Mouse (Mus musculus) adrenal gland, postnatal 0 days (tissue): Measurements from ENCODE around the gene Cdnf. TPM values are rescaled to one million over a fixed set of nuclear protein-coding genes. Genes with fewer than 3 reads are reported as not detected.

Source experiments
- polyA plus RNA-seq: library from polyadenylated mRNA; unstranded; fragments of >200 nt; fragmentation: Nextera tagmentation; extraction: Ambion mirVana; gene quantifications from 2 replicates; pipeline ENCODE4 v1.2.1, GENCODE M21; 2015

Cdnf gene
- polyA plus RNA-seq: 0.47 and 1.1 TPM in 2 replicates

GRCm38 (mm10) chr2:3512552-3513454, at the start of gene Cdnf, which contains the start of the genes Gm45902 and Hspa14:
Gene Cdnf (plus strand): TSS chr2:3513030.
Gene Gm45902 (minus strand): TSS chr2:3512790.
Gene Hspa14 (minus strand): TSS chr2:3512814.

GRCm38 (mm10) chr2:3474861-3475283, 38.0 kb upstream of the Cdnf start, which contains the start of gene Suv39h2:
Gene Suv39h2 (minus strand): TSS chr2:3475031.

GRCm38 (mm10) chr2:3570186-3570585, 57.4 kb downstream of the Cdnf start, which contains the start of gene Fam107b:
Gene Fam107b (plus strand): TSS chr2:3570488.

Other genes with a start within 250 kb of the Cdnf start
- 26.2 and 48.8 TPM in 2 replicates for gene Nmt2, start 228.8 kb upstream of the Cdnf start, polyA plus RNA-seq
- gene Rpp38, start 180.4 kb upstream of the Cdnf start, polyA plus RNA-seq: 18.4 and 20.8 TPM in 2 replicates
- gene Acbd7, start 176.9 kb upstream of the Cdnf start, polyA plus RNA-seq: 3.2 and 5.5 TPM in 2 replicates
- 0.30 and 0.72 TPM in 2 replicates for gene Olah, start 115.8 kb upstream of the Cdnf start, polyA plus RNA-seq
- gene Meig1, start 90.4 kb upstream of the Cdnf start, polyA plus RNA-seq: 3.0 and 3.9 TPM in 2 replicates
- gene Dclre1c, start 88.9 kb upstream of the Cdnf start, polyA plus RNA-seq: 4.6 and 6.5 TPM in 2 replicates
- 2.9 and 4.1 TPM in 2 replicates for gene Suv39h2, start 38.0 kb upstream of the Cdnf start, polyA plus RNA-seq
- 0.90 and 1.4 TPM in 2 replicates for gene Gm45902, start 240 bp upstream of the Cdnf start, polyA plus RNA-seq
- gene Hspa14, start 216 bp upstream of the Cdnf start, polyA plus RNA-seq: 38.8 and 54.7 TPM in 2 replicates
- gene Fam107b, start 57.5 kb downstream of the Cdnf start, polyA plus RNA-seq: 17.3 and 18.6 TPM in 2 replicates